Mouse (Mus musculus) stomach, postnatal 0 days (tissue): Measurements from ENCODE around the gene Cnst. TPM values are rescaled to one million over a fixed set of nuclear protein-coding genes. Genes with fewer than 3 reads are reported as not detected.

Source experiments
- ATAC-seq: fragments of 200-750 bp; cut with Nextera tagmentation; 2 replicates; pipeline ENCODE4 v1.8.0; 2017; ENCODE audit not compliant: low FRiP score, low TSS enrichment
- DNase-seq: peaks from one replicate; pipeline ENCODE4 v3.0.0-alpha.2; 2016; ENCODE audit warnings: low spot score
- H3K27ac ChIP-seq: fragments of 300-500 bp; sonication (generic); replicated peaks from 2 replicates; pipeline ENCODE4 v1.5.1; 2014; ENCODE audit warnings: mild to moderate bottlenecking, control low read depth
- H3K27me3 ChIP-seq: fragments of 300-500 bp; sonication (generic); 2 replicates; pipeline ENCODE4 v1.6.1; 2014; ENCODE audit warnings: low read length; ENCODE audit not compliant: control insufficient read depth, insufficient read depth
- H3K36me3 ChIP-seq: fragments of 300-500 bp; sonication (generic); 2 replicates; pipeline ENCODE4 v1.6.1; 2014; ENCODE audit warnings: low read length, mixed read lengths; ENCODE audit not compliant: control insufficient read depth, insufficient read depth
- H3K4me1 ChIP-seq: fragments of 300-500 bp; sonication (generic); replicated peaks from 2 replicates; pipeline ENCODE4 v1.6.1; 2014; ENCODE audit warnings: antibody characterized with exemption; ENCODE audit not compliant: control insufficient read depth, insufficient read depth
- H3K4me2 ChIP-seq: fragments of 300-500 bp; sonication (generic); replicated peaks from 2 replicates; pipeline ENCODE4 v1.6.1; 2014; ENCODE audit warnings: low read depth, mild to moderate bottlenecking, control low read depth, moderate library complexity
- H3K4me3 ChIP-seq: fragments of 300-500 bp; sonication (generic); 2 replicates; pipeline ENCODE4 v1.5.1; 2014; ENCODE audit warnings: low read depth, low read length, control low read depth
- H3K9ac ChIP-seq: fragments of 300-500 bp; sonication (generic); 2 replicates; pipeline ENCODE4 v1.6.1; 2014; ENCODE audit warnings: mild to moderate bottlenecking, low read length, control low read depth, mixed read lengths
- H3K9me3 ChIP-seq: fragments of 300-500 bp; sonication (generic); 2 replicates; pipeline ENCODE4 v1.6.1; 2016; ENCODE audit warnings: low read length; ENCODE audit not compliant: control insufficient read depth
- CTCF ChIP-seq: IDR thresholded peaks from 2 replicates; pipeline ENCODE4 v1.5.1; 2016; ENCODE audit warnings: antibody characterized with exemption, low read depth, mild to moderate bottlenecking, moderate library complexity
- EP300 ChIP-seq: optimal IDR thresholded peaks from 2 replicates; pipeline ENCODE3; 2016; ENCODE audit warnings: antibody characterized with exemption
- WGBS: fragments of 180-500 bp; shearing (Covaris S2); extraction: QIAGEN DNeasy Blood & Tissue Kit; methylation state at CpG from one replicate; pipeline ENCODE4 v1.1.7; 2014; 5-methylcytosine and 5-hydroxymethylcytosine counted together
- polyA plus RNA-seq: library from polyadenylated mRNA; unstranded; fragments of >200 nt; fragmentation: Nextera tagmentation; extraction: Ambion mirVana; gene quantifications from 2 replicates; pipeline ENCODE4 v1.2.1, GENCODE M21; 2015

Gene Cnst
- polyA plus RNA-seq, 1 experiment from 2014 or later, result 8.8 TPM

DNA sequence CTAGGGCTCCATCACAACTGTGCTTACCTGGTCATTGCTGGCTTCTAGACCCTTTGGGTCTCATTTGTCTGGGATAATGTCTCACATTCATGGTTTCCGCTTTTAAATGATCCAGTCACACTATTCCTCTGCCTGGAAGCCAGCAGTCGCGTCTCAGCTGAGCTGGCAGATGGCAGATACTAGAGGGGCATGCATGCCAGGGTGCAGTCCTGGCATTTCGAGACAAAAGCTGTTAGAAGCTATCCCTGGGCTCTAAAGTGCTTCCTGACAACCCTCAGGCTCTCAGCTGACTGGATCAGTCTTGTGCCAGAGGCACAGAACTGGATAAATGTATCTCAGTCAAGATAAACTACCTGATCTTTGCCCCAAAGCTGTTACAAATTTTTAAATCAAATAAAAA, 42.1 kb downstream of the Cnst start:
- WGBS, result 73% methylated on average over 4 of the region's 4 CpGs
- H3K4me2 ChIP-seq, result no peak overlapping the region

DNA sequence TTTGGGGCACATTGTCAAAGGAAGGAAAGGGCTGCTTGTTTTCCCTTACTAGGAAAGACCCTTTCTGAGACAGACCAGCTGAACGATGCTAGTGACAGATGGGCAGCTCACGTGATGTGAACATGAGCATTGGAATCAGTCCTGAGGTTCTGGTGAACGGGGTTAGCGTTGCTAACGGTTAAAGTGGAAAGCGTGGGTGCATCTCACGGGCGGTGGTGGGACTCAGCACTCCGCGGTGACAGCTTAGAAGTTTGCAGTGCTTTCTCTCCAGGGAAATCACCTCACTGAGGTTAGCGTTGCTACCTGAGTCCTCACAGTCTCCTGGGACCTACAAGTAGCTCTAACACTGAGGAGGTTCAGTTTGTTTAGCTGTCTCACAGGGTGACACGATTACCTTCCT, 45.5 kb downstream of the Cnst start:
- no peak overlapping the region for H3K27ac ChIP-seq
- H3K4me3 ChIP-seq, result no peak overlapping the region
- no peak overlapping the region for H3K4me2 ChIP-seq
- DNase-seq, result no peak
- no peaks in the 10 kb centered on the region for H3K9me3 ChIP-seq
- no peak overlapping the region for H3K9ac ChIP-seq
- whole genome bisulfite sequencing, result 74% methylated on average over 12 of the region's 12 CpGs
- TF ChIP-seq CTCF (no peak), EP300 (no peak)
- no peaks in the 10 kb centered on the region for H3K36me3 ChIP-seq
- no peaks in the 10 kb centered on the region for H3K4me1 ChIP-seq
- no peaks in the 10 kb centered on the region for H3K27me3 ChIP-seq
- no peak for ATAC-seq

More for the DNA sequence above, 42.1 kb downstream of the Cnst start:
- Histone ChIP-seq H3K27me3 (no peaks in the 10 kb centered on the region), H3K36me3 (no peaks in the 10 kb centered on the region), H3K9me3 (no peaks in the 10 kb centered on the region), H3K27ac (no peak overlapping the region), H3K4me1 (no peaks in the 10 kb centered on the region), H3K9ac (no peak overlapping the region), H3K4me3 (no peak overlapping the region)
- ATAC-seq, result no peak
- no peak for DNase-seq
- TF ChIP-seq CTCF (no peak), EP300 (no peak)

DNA sequence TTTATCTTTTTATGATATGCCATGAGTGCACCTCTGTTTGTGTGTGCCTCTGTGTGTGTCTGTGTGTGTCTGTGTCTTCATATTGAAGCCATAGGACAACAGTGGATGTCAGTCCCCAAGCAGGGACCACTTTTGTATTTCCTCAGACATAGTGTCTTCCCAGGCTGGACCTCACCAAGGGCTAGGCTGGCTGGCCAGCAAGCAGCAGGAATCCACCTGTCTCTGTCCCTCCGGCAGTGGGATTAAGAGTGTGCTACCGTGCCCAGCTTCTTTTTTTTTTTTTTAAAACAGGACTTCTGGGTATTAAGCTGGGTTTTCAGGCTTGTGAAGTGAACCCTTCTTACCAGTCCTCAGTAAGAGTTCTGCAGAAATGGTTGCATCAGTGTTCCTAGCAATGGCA, 46.0 kb downstream of the Cnst start:
- TF ChIP-seq EP300, result no peak
- TF ChIP-seq CTCF, result no peak
- WGBS, result 82% methylated on average over 2 of the region's 2 CpGs
- Histone ChIP-seq H3K9me3 (no peaks in the 10 kb centered on the region), H3K27ac (no peak overlapping the region), H3K27me3 (no peaks in the 10 kb centered on the region), H3K9ac (no peak overlapping the region), H3K4me3 (no peak overlapping the region), H3K36me3 (no peaks in the 10 kb centered on the region), H3K4me2 (no peak overlapping the region), H3K4me1 (no peaks in the 10 kb centered on the region)
- no peak for DNase-seq
- ATAC-seq, result no peak

DNA sequence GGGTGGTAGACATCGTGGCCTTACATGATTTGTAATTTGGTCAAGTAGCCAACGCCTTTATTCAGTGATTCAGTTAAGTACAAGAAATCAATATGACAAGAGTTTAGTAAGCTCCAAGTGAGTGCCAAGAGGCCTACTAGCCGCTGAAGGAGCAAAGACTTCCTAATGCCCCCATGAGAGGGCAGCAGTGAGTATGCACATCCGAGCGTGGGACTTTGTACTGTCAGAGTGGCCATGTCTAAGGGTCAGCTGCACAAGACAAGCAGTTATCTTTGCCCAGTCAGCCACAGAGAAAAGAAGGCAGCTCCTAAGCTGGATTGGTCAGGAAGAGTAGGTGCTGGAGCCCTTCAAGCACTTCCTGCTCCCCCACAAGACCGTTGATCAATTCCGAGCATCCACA, 46.8 kb downstream of the Cnst start:
- H3K27ac ChIP-seq, result no peak overlapping the region
- ATAC-seq (no peak), DNase-seq (no peak)
- no peaks in the 10 kb centered on the region for H3K27me3 ChIP-seq
- H3K9me3 ChIP-seq, result no peaks in the 10 kb centered on the region
- no peaks in the 10 kb centered on the region for H3K4me1 ChIP-seq
- WGBS, result 82% methylated on average over 7 of the region's 7 CpGs
- H3K36me3 ChIP-seq, result no peaks in the 10 kb centered on the region
- no peak overlapping the region for H3K9ac ChIP-seq
- H3K4me2 ChIP-seq, result no peak overlapping the region
- no peak overlapping the region for H3K4me3 ChIP-seq
- TF ChIP-seq CTCF, result peak; percentile 56
- TF ChIP-seq EP300, result no peak

DNA sequence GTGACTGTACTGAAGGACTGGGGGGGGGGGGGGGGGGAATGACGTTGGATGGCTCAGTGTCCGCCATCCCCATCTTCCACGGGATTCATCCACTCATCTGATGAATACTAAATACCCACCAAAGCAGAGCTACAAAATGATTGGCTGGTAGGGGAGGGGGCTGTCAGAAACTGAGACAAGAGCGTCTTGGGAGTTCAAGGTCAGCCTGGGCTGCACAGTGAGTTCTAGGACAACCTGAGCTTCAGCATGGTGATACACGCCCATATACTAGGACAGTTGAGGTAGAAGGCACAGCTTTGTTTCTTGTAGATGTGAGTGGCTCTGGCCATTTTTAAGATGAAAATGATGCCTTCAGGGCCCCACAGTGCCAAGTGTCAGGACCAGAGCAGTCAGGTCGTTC, 52.2 kb downstream of the Cnst start:
- H3K9ac ChIP-seq, result no peak overlapping the region
- WGBS, result 89% methylated on average over 6 of the region's 6 CpGs
- H3K36me3 ChIP-seq, result no peaks in the 10 kb centered on the region
- H3K4me1 ChIP-seq, result no peaks in the 10 kb centered on the region
- H3K27me3 ChIP-seq, result no peaks in the 10 kb centered on the region
- TF ChIP-seq EP300 (no peak), CTCF (no peak)
- H3K27ac ChIP-seq, result no peak overlapping the region
- H3K4me2 ChIP-seq, result no peak overlapping the region
- no peaks in the 10 kb centered on the region for H3K9me3 ChIP-seq
- ATAC-seq (no peak), DNase-seq (no peak)
- H3K4me3 ChIP-seq, result no peak overlapping the region

DNA sequence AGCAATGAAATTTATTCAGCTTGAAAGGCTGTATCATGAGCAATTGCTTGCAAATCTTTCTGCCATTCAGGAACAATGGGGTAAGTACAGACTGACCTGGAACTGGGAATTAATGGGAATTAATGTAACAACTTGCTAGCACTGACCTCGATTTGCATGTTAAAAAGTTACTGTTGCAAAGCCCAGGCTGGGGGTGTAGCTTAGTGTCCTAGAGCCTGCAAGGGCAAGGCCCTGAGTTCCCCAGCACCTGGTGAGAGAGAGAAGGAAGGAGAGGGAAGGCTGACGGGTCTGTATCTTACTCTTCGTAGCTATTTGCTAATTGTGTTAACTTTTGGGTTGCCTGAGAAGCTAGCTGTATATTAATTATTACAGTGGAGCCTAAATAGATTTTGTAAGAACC, 58.4 kb downstream of the Cnst start:
- Histone ChIP-seq H3K27ac (no peak overlapping the region), H3K27me3 (no peaks in the 10 kb centered on the region), H3K36me3 (no peaks in the 10 kb centered on the region), H3K9ac (no peak overlapping the region), H3K4me1 (no peaks in the 10 kb centered on the region), H3K9me3 (no peaks in the 10 kb centered on the region), H3K4me2 (no peak overlapping the region), H3K4me3 (no peak overlapping the region)
- 65% methylated on average over 3 of the region's 3 CpGs for WGBS
- ATAC-seq (no peak), DNase-seq (no peak)
- TF ChIP-seq CTCF (no peak), EP300 (no peak)
